Mouse (Mus musculus): Measurements from ENCODE around the gene Wdr31. TPM values are rescaled to one million over a fixed set of nuclear protein-coding genes. Genes with fewer than 3 reads are reported as not detected.

The Wdr31 gene
- polyA plus RNA-seq, 1 experiment from 2014 or later: 6.8 TPM

GRCm38 (mm10) chr4:62475131-62475530 is 4.4 kb upstream of the Wdr31 start:
- WGBS: 66% methylated on average over 2 of the region's 2 CpGs
- H3K27ac ChIP-seq (ENCODE audit: low read length): no peak overlapping the region

GRCm38 (mm10) chr4:62472071-62472470 is 1.4 kb upstream of the Wdr31 start:
- peaks cover 5% of the 10 kb centered on the region; the same call in 1 of the 2 replicates for H3K4me1 ChIP-seq (ENCODE audit: control insufficient read depth, insufficient read depth, low read length)
- no peak overlapping the region for H3K9ac ChIP-seq (ENCODE audit: low read length)
- no peaks in the 10 kb centered on the region for H3K27me3 ChIP-seq (ENCODE audit: control insufficient read depth, insufficient read depth, low read length)
- H3K4me3 ChIP-seq (replicated peaks; ENCODE audit: low read length): no peak overlapping the region
- H3K9me3 ChIP-seq (replicated peaks; ENCODE audit: control insufficient read depth, low read length): no peaks in the 10 kb centered on the region
- no peaks in the 10 kb centered on the region for H3K36me3 ChIP-seq (ENCODE audit: control insufficient read depth, insufficient read depth, low read length)
- WGBS: 90% methylated on average over 2 of the region's 2 CpGs
- no peak for ATAC-seq (ENCODE audit: insufficient read depth, low FRiP score)
- no peak overlapping the region for H3K27ac ChIP-seq (ENCODE audit: low read length)
- H3K4me2 ChIP-seq (ENCODE audit: low read depth, low read length): no peak overlapping the region

More at GRCm38 (mm10) chr4:62475131-62475530, 4.4 kb upstream of the Wdr31 start:
- no peak for ATAC-seq (ENCODE audit: insufficient read depth, low FRiP score)
- Histone ChIP-seq H3K36me3 (ENCODE audit: control insufficient read depth, insufficient read depth, low read length) (no peaks in the 10 kb centered on the region), H3K9me3 (replicated peaks; ENCODE audit: control insufficient read depth, low read length) (no peaks in the 10 kb centered on the region), H3K4me2 (ENCODE audit: low read depth, low read length) (no peak overlapping the region), H3K9ac (ENCODE audit: low read length) (no peak overlapping the region), H3K4me3 (replicated peaks; ENCODE audit: low read length) (no peak overlapping the region), H3K4me1 (ENCODE audit: control insufficient read depth, insufficient read depth, low read length) (peaks cover 6% of the 10 kb centered on the region), H3K27me3 (ENCODE audit: control insufficient read depth, insufficient read depth, low read length) (no peaks in the 10 kb centered on the region)

GRCm38 (mm10) chr4:62468158-62468557 is 2.5 kb downstream of the Wdr31 start:
- H3K27ac ChIP-seq (ENCODE audit: low read length): no peak overlapping the region
- H3K4me2 ChIP-seq (ENCODE audit: low read depth, low read length): no peak overlapping the region
- no peaks in the 10 kb centered on the region for H3K36me3 ChIP-seq (ENCODE audit: control insufficient read depth, insufficient read depth, low read length)
- no peak for ATAC-seq (ENCODE audit: insufficient read depth, low FRiP score)
- no peak overlapping the region for H3K4me3 ChIP-seq (replicated peaks; ENCODE audit: low read length)
- no peaks in the 10 kb centered on the region for H3K27me3 ChIP-seq (ENCODE audit: control insufficient read depth, insufficient read depth, low read length)
- no peaks in the 10 kb centered on the region for H3K9me3 ChIP-seq (replicated peaks; ENCODE audit: control insufficient read depth, low read length)
- no peak overlapping the region for H3K9ac ChIP-seq (ENCODE audit: low read length)
- 0 out of 2 replicates have a peak, but pooled peaks cover 5% of the 10 kb centered on the region for H3K4me1 ChIP-seq (ENCODE audit: control insufficient read depth, insufficient read depth, low read length)
- WGBS: 87% methylated on average over 1 of the region's 1 CpGs

- no peak overlapping the region for H3K9ac ChIP-seq (ENCODE audit: low read length)
- WGBS: 85% methylated on average over 2 of the region's 2 CpGs
Observed at GRCm38 (mm10) chr4:62463124-62463523, 7.6 kb downstream of the Wdr31 start.

GRCm38 (mm10) chr4:62460348-62460747 is 10.3 kb downstream of the Wdr31 start:
- no peaks in the 10 kb centered on the region for H3K36me3 ChIP-seq (ENCODE audit: control insufficient read depth, insufficient read depth, low read length)
- 89% methylated on average over 8 of the region's 8 CpGs for WGBS
- H3K27ac ChIP-seq (ENCODE audit: low read length): no peak overlapping the region
- no peak overlapping the region for H3K4me3 ChIP-seq (replicated peaks; ENCODE audit: low read length)
- no peak for ATAC-seq (ENCODE audit: insufficient read depth, low FRiP score)
- no peaks in the 10 kb centered on the region for H3K27me3 ChIP-seq (ENCODE audit: control insufficient read depth, insufficient read depth, low read length)
- no peak overlapping the region for H3K9ac ChIP-seq (ENCODE audit: low read length)
- H3K4me1 ChIP-seq (ENCODE audit: control insufficient read depth, insufficient read depth, low read length): no peaks in the 10 kb centered on the region
- H3K4me2 ChIP-seq (ENCODE audit: low read depth, low read length): no peak overlapping the region
- H3K9me3 ChIP-seq (replicated peaks; ENCODE audit: control insufficient read depth, low read length): no peaks in the 10 kb centered on the region

More at GRCm38 (mm10) chr4:62463124-62463523, 7.6 kb downstream of the Wdr31 start:
- no peaks in the 10 kb centered on the region for H3K27me3 ChIP-seq (ENCODE audit: control insufficient read depth, insufficient read depth, low read length)
- no peaks in the 10 kb centered on the region for H3K9me3 ChIP-seq (replicated peaks; ENCODE audit: control insufficient read depth, low read length)
- no peak overlapping the region for H3K27ac ChIP-seq (ENCODE audit: low read length)
- ATAC-seq (ENCODE audit: insufficient read depth, low FRiP score): no peak
- H3K4me3 ChIP-seq (replicated peaks; ENCODE audit: low read length): no peak overlapping the region
- no peaks in the 10 kb centered on the region for H3K4me1 ChIP-seq (ENCODE audit: control insufficient read depth, insufficient read depth, low read length)
- no peak overlapping the region for H3K4me2 ChIP-seq (ENCODE audit: low read depth, low read length)
- no peaks in the 10 kb centered on the region for H3K36me3 ChIP-seq (ENCODE audit: control insufficient read depth, insufficient read depth, low read length)

GRCm38 (mm10) chr4:62459081-62459480 is 11.6 kb downstream of the Wdr31 start:
- WGBS: 62% methylated on average over 3 of the region's 3 CpGs

GRCm38 (mm10) chr4:62454995-62455394 is 15.7 kb downstream of the Wdr31 start:
- H3K27ac ChIP-seq (ENCODE audit: low read length): no peak overlapping the region
- no peaks in the 10 kb centered on the region for H3K36me3 ChIP-seq (ENCODE audit: control insufficient read depth, insufficient read depth, low read length)
- H3K4me3 ChIP-seq (replicated peaks; ENCODE audit: low read length): no peak overlapping the region
- H3K4me1 ChIP-seq (ENCODE audit: control insufficient read depth, insufficient read depth, low read length): no peaks in the 10 kb centered on the region
- WGBS: 56% methylated on average over 5 of the region's 5 CpGs
- 0 out of 2 replicates have a peak, but pooled peaks have one; percentile 40 for ATAC-seq (ENCODE audit: insufficient read depth, low FRiP score)
- H3K4me2 ChIP-seq (ENCODE audit: low read depth, low read length): no peak overlapping the region
- H3K9me3 ChIP-seq (replicated peaks; ENCODE audit: control insufficient read depth, low read length): no peaks in the 10 kb centered on the region
- H3K9ac ChIP-seq (ENCODE audit: low read length): no peak overlapping the region
- H3K27me3 ChIP-seq (ENCODE audit: control insufficient read depth, insufficient read depth, low read length): no peaks in the 10 kb centered on the region

More at GRCm38 (mm10) chr4:62459081-62459480, 11.6 kb downstream of the Wdr31 start:
- Histone ChIP-seq H3K4me3 (replicated peaks; ENCODE audit: low read length) (no peak overlapping the region), H3K9ac (ENCODE audit: low read length) (no peak overlapping the region), H3K4me1 (ENCODE audit: control insufficient read depth, insufficient read depth, low read length) (no peaks in the 10 kb centered on the region), H3K36me3 (ENCODE audit: control insufficient read depth, insufficient read depth, low read length) (no peaks in the 10 kb centered on the region), H3K27ac (ENCODE audit: low read length) (no peak overlapping the region), H3K9me3 (replicated peaks; ENCODE audit: control insufficient read depth, low read length) (no peaks in the 10 kb centered on the region), H3K4me2 (ENCODE audit: low read depth, low read length) (no peak overlapping the region), H3K27me3 (ENCODE audit: control insufficient read depth, insufficient read depth, low read length) (no peaks in the 10 kb centered on the region)
- ATAC-seq (ENCODE audit: insufficient read depth, low FRiP score): no peak; the same call in 1 of the 2 replicates

- WGBS: 50% methylated on average over 4 of the region's 4 CpGs
- H3K4me3 ChIP-seq (replicated peaks; ENCODE audit: low read length): no peak overlapping the region
- H3K4me2 ChIP-seq (ENCODE audit: low read depth, low read length): no peak overlapping the region
- H3K9ac ChIP-seq (ENCODE audit: low read length): no peak overlapping the region
- H3K9me3 ChIP-seq (replicated peaks; ENCODE audit: control insufficient read depth, low read length): no peaks in the 10 kb centered on the region
- H3K4me1 ChIP-seq (ENCODE audit: control insufficient read depth, insufficient read depth, low read length): no peaks in the 10 kb centered on the region
- no peaks in the 10 kb centered on the region for H3K27me3 ChIP-seq (ENCODE audit: control insufficient read depth, insufficient read depth, low read length)
- no peaks in the 10 kb centered on the region for H3K36me3 ChIP-seq (ENCODE audit: control insufficient read depth, insufficient read depth, low read length)
- no peak for ATAC-seq (ENCODE audit: insufficient read depth, low FRiP score)
- H3K27ac ChIP-seq (ENCODE audit: low read length): no peak overlapping the region
Observed at GRCm38 (mm10) chr4:62440986-62441385, 29.7 kb downstream of the Wdr31 start.

GRCm38 (mm10) chr4:62440544-62440943 is 30.2 kb downstream of the Wdr31 start:
- H3K36me3 ChIP-seq (ENCODE audit: control insufficient read depth, insufficient read depth, low read length): no peaks in the 10 kb centered on the region
- no peaks in the 10 kb centered on the region for H3K4me1 ChIP-seq (ENCODE audit: control insufficient read depth, insufficient read depth, low read length)
- H3K4me2 ChIP-seq (ENCODE audit: low read depth, low read length): no peak overlapping the region
- H3K4me3 ChIP-seq (replicated peaks; ENCODE audit: low read length): no peak overlapping the region
- no peak overlapping the region for H3K9ac ChIP-seq (ENCODE audit: low read length)
- ATAC-seq (ENCODE audit: insufficient read depth, low FRiP score): no peak
- no peaks in the 10 kb centered on the region for H3K27me3 ChIP-seq (ENCODE audit: control insufficient read depth, insufficient read depth, low read length)
- H3K27ac ChIP-seq (ENCODE audit: low read length): no peak overlapping the region
- 72% methylated on average over 4 of the region's 4 CpGs for WGBS
- no peaks in the 10 kb centered on the region for H3K9me3 ChIP-seq (replicated peaks; ENCODE audit: control insufficient read depth, low read length)
